Mouse (Mus musculus) heart, postnatal 0 days (tissue): ENCODE data around the gene Frrs1l. TPM values are rescaled to one million over a fixed set of nuclear protein-coding genes. Genes with fewer than 3 reads are reported as not detected.

Source experiments
- ATAC-seq: fragments of 200-750 bp; cut with Nextera tagmentation; 2 replicates; pipeline ENCODE4 v1.8.0; 2017; ENCODE audit warnings: low read depth, moderate number of reproducible peaks, moderate library complexity; ENCODE audit not compliant: insufficient read depth
- DNase-seq: peaks from one replicate; pipeline ENCODE4 v3.0.0-alpha.2; 2016; ENCODE audit warnings: low spot score
- H3K27ac ChIP-seq: fragments of 300-500 bp; sonication (generic); 2 replicates; pipeline ENCODE4 v1.5.1; 2014; ENCODE audit warnings: low read depth, mild to moderate bottlenecking
- H3K27me3 ChIP-seq: fragments of 300-500 bp; sonication (generic); 2 replicates; pipeline ENCODE4 v1.6.1; 2014; ENCODE audit warnings: low read length, mixed read lengths; ENCODE audit not compliant: control insufficient read depth, insufficient read depth
- H3K36me3 ChIP-seq: fragments of 300-500 bp; sonication (generic); replicated peaks from 2 replicates; pipeline ENCODE4 v1.6.1; 2014; ENCODE audit warnings: low read length, mixed read lengths; ENCODE audit not compliant: control insufficient read depth, insufficient read depth
- H3K4me1 ChIP-seq: fragments of 300-500 bp; sonication (generic); 2 replicates; pipeline ENCODE4 v1.6.1; 2014; ENCODE audit warnings: antibody characterized with exemption; ENCODE audit not compliant: control insufficient read depth, insufficient read depth
- H3K4me2 ChIP-seq: fragments of 300-500 bp; sonication (generic); 2 replicates; pipeline ENCODE4 v1.6.1; 2014; ENCODE audit warnings: low read depth, mild to moderate bottlenecking, low read length, moderate library complexity
- H3K4me3 ChIP-seq: fragments of 300-500 bp; sonication (generic); 2 replicates; pipeline ENCODE4 v1.5.1; 2014; ENCODE audit warnings: low read depth, low read length
- H3K9ac ChIP-seq: fragments of 300-500 bp; sonication (generic); replicated peaks from 2 replicates; pipeline ENCODE4 v1.6.1; 2014; ENCODE audit warnings: low read depth, low read length, mixed read lengths
- H3K9me3 ChIP-seq: fragments of 300-500 bp; sonication (generic); replicated peaks from 2 replicates; pipeline ENCODE4 v1.6.1; 2016; ENCODE audit warnings: low read length; ENCODE audit not compliant: control insufficient read depth
- CTCF ChIP-seq: IDR thresholded peaks from 2 replicates; pipeline ENCODE4 v1.5.1; 2016; ENCODE audit warnings: antibody characterized with exemption, control low read depth, low read depth
- EP300 ChIP-seq: IDR thresholded peaks from 2 replicates; pipeline ENCODE4 v1.6.1; 2016; ENCODE audit warnings: antibody characterized with exemption, low read depth
- WGBS: fragments of 180-500 bp; shearing (Covaris S2); extraction: QIAGEN DNeasy Blood & Tissue Kit; methylation state at CpG from one replicate; pipeline ENCODE4 v1.1.7; 2014; 5-methylcytosine and 5-hydroxymethylcytosine counted together
- polyA plus RNA-seq: library from polyadenylated mRNA; unstranded; fragments of >200 nt; fragmentation: Nextera tagmentation; extraction: Ambion mirVana; gene quantifications from 2 replicates; pipeline ENCODE4 v1.2.1, GENCODE M21; 2015
- total RNA-seq: library from RNA; depleted of rRNA; stranded (reverse); fragments of >200 nt; gene quantifications from 2 replicates; pipeline ENCODE4 v1.2.3, GENCODE M21; 2014; ENCODE audit warnings: low replicate concordance

Frrs1l gene
- total and polyA plus RNA-seq, 2 experiments from 2014 or later = not detected

DNA sequence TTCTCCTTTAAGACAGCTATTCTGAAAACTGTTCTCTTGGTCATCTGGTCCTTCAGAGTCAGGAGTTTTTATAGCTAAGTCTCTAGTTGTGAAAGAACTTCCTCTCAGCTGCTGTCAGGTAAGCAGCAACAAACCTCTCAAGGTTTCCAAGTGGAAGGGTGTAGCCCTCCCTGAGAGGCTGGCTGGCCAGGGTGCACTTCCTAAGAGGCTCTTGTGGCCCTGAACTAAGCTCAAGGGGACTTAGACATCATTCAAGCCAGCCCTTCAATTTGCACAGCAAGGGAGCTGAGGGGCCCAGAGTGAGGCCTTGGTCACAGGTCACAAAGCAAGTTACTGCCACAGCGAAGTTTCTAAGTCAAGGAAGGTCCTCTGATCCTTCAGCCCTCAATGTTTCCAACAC lies 46.9 kb downstream of the Frrs1l start:
- no peak for ATAC-seq
- peak overlapping the region; percentile 78 for H3K27ac ChIP-seq
- 0 out of 2 replicates have a peak, but pooled peaks cover 2% of the 10 kb centered on the region for H3K36me3 ChIP-seq
- H3K9ac ChIP-seq = peak overlapping the region; percentile 28; the same call in 1 of the 2 replicates
- H3K4me2 ChIP-seq = 0 out of 2 replicates have a peak overlapping the region, but pooled peaks have one; percentile 46
- DNase-seq = no peak
- H3K4me1 ChIP-seq = peaks cover 59% of the 10 kb centered on the region
- WGBS = 52% methylated on average over 1 of the region's 1 CpGs
- H3K27me3 ChIP-seq = no peaks in the 10 kb centered on the region
- no peak overlapping the region for H3K4me3 ChIP-seq
- no peaks in the 10 kb centered on the region for H3K9me3 ChIP-seq
- no peak for TF ChIP-seq CTCF
- TF ChIP-seq EP300 = no peak

GRCm38 (mm10) chr4:56942567-56942966 lies 47.6 kb downstream of the Frrs1l start:
- Histone ChIP-seq H3K9ac (0 out of 2 replicates have a peak overlapping the region, but pooled peaks have one; percentile 8), H3K4me1 (peaks cover 61% of the 10 kb centered on the region), H3K36me3 (0 out of 2 replicates have a peak, but pooled peaks cover 2% of the 10 kb centered on the region), H3K27ac (peak overlapping the region; percentile 78), H3K27me3 (no peaks in the 10 kb centered on the region), H3K9me3 (no peaks in the 10 kb centered on the region), H3K4me2 (no peak overlapping the region), H3K4me3 (no peak overlapping the region)
- 62% methylated on average over 1 of the region's 1 CpGs for WGBS
- no peak for TF ChIP-seq CTCF
- TF ChIP-seq EP300 = no peak
- no peak for ATAC-seq
- DNase-seq = no peak

- no peak overlapping the region for H3K4me3 ChIP-seq
- no peak overlapping the region for H3K4me2 ChIP-seq
- WGBS = 52% methylated on average over 4 of the region's 4 CpGs
- H3K36me3 ChIP-seq = 0 out of 2 replicates have a peak, but pooled peaks cover 2% of the 10 kb centered on the region
- H3K9me3 ChIP-seq = no peaks in the 10 kb centered on the region
- TF ChIP-seq CTCF = no peak
- no peak for TF ChIP-seq EP300
- H3K27ac ChIP-seq = no peak overlapping the region
- H3K4me1 ChIP-seq = peaks cover 70% of the 10 kb centered on the region
- no peak overlapping the region for H3K9ac ChIP-seq
- H3K27me3 ChIP-seq = no peaks in the 10 kb centered on the region
- ATAC-seq (no peak), DNase-seq (no peak)
Observed at GRCm38 (mm10) chr4:56941481-56941880, 48.7 kb downstream of the Frrs1l start.

GRCm38 (mm10) chr4:56937136-56937535 lies 53.1 kb downstream of the Frrs1l start:
- peak overlapping the region; percentile 56 for H3K27ac ChIP-seq
- WGBS = 15% methylated on average over 6 of the region's 6 CpGs
- H3K9me3 ChIP-seq = no peaks in the 10 kb centered on the region
- no peak overlapping the region for H3K4me2 ChIP-seq
- H3K4me3 ChIP-seq = no peak overlapping the region
- TF ChIP-seq CTCF (no peak), EP300 (no peak)
- ATAC-seq (peak; percentile 45; the same call in 1 of the 2 replicates), DNase-seq (peak; percentile 33)
- H3K9ac ChIP-seq = no peak overlapping the region
- H3K36me3 ChIP-seq = peaks cover 26% of the 10 kb centered on the region
- no peaks in the 10 kb centered on the region for H3K27me3 ChIP-seq
- peaks cover 44% of the 10 kb centered on the region for H3K4me1 ChIP-seq

GRCm38 (mm10) chr4:56935327-56935726 lies 54.9 kb downstream of the Frrs1l start:
- Histone ChIP-seq H3K36me3 (peaks cover 26% of the 10 kb centered on the region), H3K9me3 (no peaks in the 10 kb centered on the region), H3K4me1 (peaks cover 44% of the 10 kb centered on the region), H3K27ac (no peak overlapping the region), H3K27me3 (no peaks in the 10 kb centered on the region), H3K4me2 (no peak overlapping the region), H3K9ac (no peak overlapping the region), H3K4me3 (no peak overlapping the region)
- ATAC-seq (no peak), DNase-seq (no peak)
- WGBS = no CpG with 5 or more reads among the region's 1 CpGs
- TF ChIP-seq CTCF = no peak
- no peak for TF ChIP-seq EP300

GRCm38 (mm10) chr4:56933154-56933553 lies 57.0 kb downstream of the Frrs1l start:
- Histone ChIP-seq H3K4me3 (no peak overlapping the region), H3K9me3 (no peaks in the 10 kb centered on the region), H3K27me3 (no peaks in the 10 kb centered on the region), H3K27ac (no peak overlapping the region), H3K4me2 (no peak overlapping the region), H3K9ac (no peak overlapping the region), H3K4me1 (peaks cover 50% of the 10 kb centered on the region), H3K36me3 (peaks cover 24% of the 10 kb centered on the region)
- no peak for TF ChIP-seq EP300
- TF ChIP-seq CTCF = no peak
- DNase-seq (no peak), ATAC-seq (no peak)
- 74% methylated on average over 4 of the region's 4 CpGs for WGBS
